Mouse (Mus musculus): ENCODE measurements at regions not wholly inside any gene's neighbourhood (a gene's known extent, or its start where the extent isn't known, plus 50 kb on each side); places are given as distances from the start of the nearest gene placed in this dataset.

- DNase-seq (ENCODE audit: extremely low read depth, low read depth, low spot score), result no peak
Measured at GRCm38 (mm10) chr13:40509290-40509689, 148.0 kb upstream of the Ofcc1 start.

DNA sequence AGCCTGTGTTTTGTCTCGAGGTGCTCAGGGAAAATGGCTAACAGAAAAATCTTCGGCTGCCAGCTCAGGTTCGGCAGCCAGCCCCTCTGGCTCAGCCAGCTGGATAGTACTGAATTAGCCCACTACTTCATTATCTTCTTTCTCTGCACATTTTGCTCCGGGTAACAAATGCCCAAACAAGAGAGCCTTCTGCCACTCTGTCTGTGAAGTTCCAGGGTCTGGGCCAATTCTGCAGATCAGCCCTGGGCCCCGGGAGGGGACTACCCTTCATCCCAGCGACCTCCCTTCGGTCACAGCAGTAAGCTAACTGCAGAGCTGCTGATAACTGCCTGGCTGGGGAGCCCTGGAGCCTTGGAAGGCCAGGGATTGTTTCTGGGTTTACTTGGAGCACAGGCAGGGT, 119.6 kb upstream of the Ofcc1 start:
- DNase-seq (ENCODE audit: extremely low read depth, low read depth, low spot score), result no peak

DNA sequence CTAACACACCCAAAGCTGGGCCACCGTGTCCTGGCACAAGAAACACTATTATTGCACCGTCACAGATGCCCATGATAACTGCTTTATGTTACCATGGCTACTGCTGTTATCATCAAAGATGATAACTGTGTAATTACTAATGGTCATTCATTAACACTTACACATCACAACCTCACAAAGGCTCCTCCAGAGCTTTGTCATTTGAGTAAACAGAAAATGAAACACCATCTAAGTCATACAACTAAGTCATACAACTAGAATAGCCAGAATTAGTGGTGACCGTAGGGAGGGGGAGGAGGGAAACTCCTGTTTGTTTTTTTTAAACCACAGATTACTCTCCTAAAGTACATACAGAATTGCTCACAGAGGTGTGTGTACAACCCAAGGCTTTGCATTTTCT, 111.4 kb upstream of the Ofcc1 start:
- DNase-seq (ENCODE audit: extremely low read depth, low read depth, low spot score), result no peak

- no peak for DNase-seq (ENCODE audit: extremely low read depth, low read depth, low spot score)
Measured at GRCm38 (mm10) chr13:40469162-40469561, 107.9 kb upstream of the Ofcc1 start.

DNA sequence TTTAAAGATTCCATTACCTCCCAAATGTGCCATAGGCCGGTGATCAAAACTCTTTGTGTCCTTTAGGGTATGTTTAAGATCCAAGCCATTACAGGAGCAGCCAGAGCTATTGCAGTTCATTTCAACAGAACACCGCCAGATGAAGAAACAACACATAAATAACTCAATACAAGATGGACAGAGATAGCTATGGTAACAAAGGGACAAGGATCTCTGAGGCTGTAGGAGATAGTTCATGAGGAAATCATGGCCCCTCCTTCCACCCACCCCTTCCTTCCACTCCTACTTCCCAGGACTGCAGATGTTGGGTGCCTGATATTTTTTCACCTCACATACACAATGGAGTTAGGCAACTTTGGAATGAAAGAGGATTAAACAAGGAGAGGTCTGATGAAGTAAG, 92.1 kb upstream of the Ofcc1 start:
- DNase-seq (ENCODE audit: extremely low read depth, low read depth, low spot score), result peak; percentile 99

DNA sequence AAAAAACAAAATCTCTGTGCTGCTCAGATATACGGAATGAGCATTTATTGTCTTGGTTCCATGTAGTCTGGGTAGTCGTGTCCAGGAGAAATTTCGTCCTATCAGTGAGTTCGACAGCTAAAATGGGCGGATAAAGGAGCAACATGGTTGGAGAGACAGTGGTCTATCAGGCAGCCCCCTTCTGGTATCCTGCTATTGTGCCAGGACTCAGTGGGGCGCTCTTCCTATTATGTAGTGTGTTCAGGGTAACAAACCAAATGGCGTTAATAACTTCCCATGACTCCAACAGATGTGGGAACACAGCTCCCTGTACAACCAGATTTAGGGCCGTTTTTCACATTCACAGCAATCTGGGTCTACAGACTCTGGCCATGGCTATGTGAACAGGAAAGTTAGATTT, 68.6 kb upstream of the Ofcc1 start:
- DNase-seq (ENCODE audit: extremely low read depth, low read depth, low spot score), result no peak

GRCm38 (mm10) chr13:40423051-40423450, 61.8 kb upstream of the Ofcc1 start:
- DNase-seq (ENCODE audit: extremely low read depth, low read depth, low spot score), result no peak

GRCm38 (mm10) chr13:40417856-40418255, 56.6 kb upstream of the Ofcc1 start:
- no peak for DNase-seq (ENCODE audit: extremely low read depth, low read depth, low spot score)

DNA sequence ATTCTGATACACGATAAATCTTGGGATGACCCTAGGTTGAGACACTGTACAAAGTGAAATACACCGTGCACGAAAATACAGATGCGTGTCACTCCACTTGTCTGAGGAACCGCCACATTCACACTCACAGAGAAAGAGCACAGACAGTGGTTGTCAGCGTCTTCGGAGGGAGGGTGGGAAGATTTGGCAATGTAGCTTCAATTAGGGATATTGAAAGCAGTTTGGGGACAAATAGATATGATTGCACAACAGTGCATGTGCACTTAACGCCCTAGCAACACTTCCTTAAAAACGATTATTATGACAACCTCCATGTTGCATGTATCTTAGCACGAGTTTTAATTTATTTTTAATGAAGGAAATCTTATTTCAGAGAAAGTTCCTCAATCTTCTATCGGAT, 51.8 kb upstream of the Ofcc1 start:
- no peak for DNase-seq (ENCODE audit: extremely low read depth, low read depth, low spot score)

Measured in fat pad, adult 2 months (tissue).